Comparison of ENCODE assay signal across 12 mouse cellular contexts in genomic region chr15:18360256-18360655, GRCm38 (mm10).
"Had no signal": no experiment of that assay in that cellular context is flagged by ENCODE, and none has a peak within 500 bp of the region (broad histone marks: within the 10 kb centered on the region; RNA-seq: fewer than 3 reads in every experiment).

No protein-coding gene starts in this region.

- DNase-seq: retina, postnatal 1 day; right cerebral cortex, adult 18-20 months; right cerebral cortex, postnatal 14 days; right cerebral cortex, postnatal 25 days; right cerebral cortex, postnatal 4 days; spleen, adult 18-20 months; thymus, adult 18-20 months; thymus, adult 2 months; thymus, postnatal 14 days; thymus, postnatal 25 days; thymus, postnatal 36 days; thymus, postnatal 4 days had no signal
